ENCODE assay signal across 26 mouse cellular contexts in genomic region chr9:123960161-123960560, GRCm38 (mm10). TPM values are rescaled to one million over a fixed set of nuclear protein-coding genes. Genes with fewer than 3 reads are reported as not detected.
"Had no signal": no experiment of that assay in that cellular context is flagged by ENCODE, and none has a peak within 500 bp of the region (broad histone marks: within the 10 kb centered on the region; RNA-seq: fewer than 3 reads in every experiment).

No protein-coding gene starts in this region.

- H3K4me2 ChIP-seq: lung, embryonic 15.5 days; midbrain, embryonic 13.5 days; stomach, embryonic 15.5 days had no signal

- H3K4me3 ChIP-seq: layer of hippocampus, adult 2 months; left cerebral cortex, adult 2 months; lung, embryonic 15.5 days; megakaryocyte, embryonic 14.5 days; midbrain, embryonic 10.5 days; midbrain, embryonic 13.5 days; myocyte; stomach, embryonic 15.5 days had no signal

- H3K9me3 ChIP-seq: lung, embryonic 15.5 days; megakaryocyte, embryonic 14.5 days; midbrain, embryonic 10.5 days; midbrain, embryonic 13.5 days; stomach, embryonic 15.5 days had no signal

- ATAC-seq: midbrain, embryonic 13.5 days; midbrain, embryonic 16.5 days had no signal

- H3K9ac ChIP-seq: liver, embryonic 14.5 days; lung, embryonic 15.5 days; midbrain, embryonic 13.5 days; stomach, embryonic 15.5 days had no signal

- H3K27ac ChIP-seq: kidney, postnatal 0 days; layer of hippocampus, adult 2 months; left cerebral cortex, adult 2 months; liver, embryonic 14.5 days; lung, embryonic 15.5 days; midbrain, embryonic 10.5 days; midbrain, embryonic 13.5 days; stomach, embryonic 15.5 days had no signal

- H3K36me3 ChIP-seq: lung, embryonic 15.5 days; midbrain, embryonic 10.5 days; midbrain, embryonic 13.5 days; stomach, embryonic 15.5 days had no signal

- H3K4me1 ChIP-seq: lung, embryonic 15.5 days; midbrain, embryonic 10.5 days; midbrain, embryonic 13.5 days; stomach, embryonic 15.5 days had no signal

- H3K27me3 ChIP-seq: lung, embryonic 15.5 days; megakaryocyte, embryonic 14.5 days; midbrain, embryonic 13.5 days; stomach, embryonic 15.5 days had no signal

- DNase-seq: kidney, adult 2 months; kidney, postnatal 25 days; layer of hippocampus, adult 9-11 months; lung, adult 18-20 months; lung, postnatal 10 days; lung, postnatal 36 days; right cerebral cortex, postnatal 25 days; spleen, adult 18-20 months; thymus, postnatal 25 days had no signal

RNA-seq across cellular contexts. Expression of gene Ccr1, which starts 8.3 kb away (rescaled TPM):
- polyA plus RNA-seq: myocyte had no signal

RNA-seq across cellular contexts. Expression of gene Ccr1l1, which starts 18.0 kb away (rescaled TPM):
- polyA plus RNA-seq: kidney, embryonic 14.5 days; kidney, postnatal 0 days; large intestine, adult 2 months; limb, embryonic 11.5 days; lung, embryonic 15.5 days; midbrain, embryonic 10.5 days; midbrain, embryonic 13.5 days; midbrain, embryonic 16.5 days; myocyte; neural tube, embryonic 11.5 days; neural tube, embryonic 14.5 days; stomach, embryonic 15.5 days; thymus, postnatal 0 days had no signal
